In the genomic region with DNA sequence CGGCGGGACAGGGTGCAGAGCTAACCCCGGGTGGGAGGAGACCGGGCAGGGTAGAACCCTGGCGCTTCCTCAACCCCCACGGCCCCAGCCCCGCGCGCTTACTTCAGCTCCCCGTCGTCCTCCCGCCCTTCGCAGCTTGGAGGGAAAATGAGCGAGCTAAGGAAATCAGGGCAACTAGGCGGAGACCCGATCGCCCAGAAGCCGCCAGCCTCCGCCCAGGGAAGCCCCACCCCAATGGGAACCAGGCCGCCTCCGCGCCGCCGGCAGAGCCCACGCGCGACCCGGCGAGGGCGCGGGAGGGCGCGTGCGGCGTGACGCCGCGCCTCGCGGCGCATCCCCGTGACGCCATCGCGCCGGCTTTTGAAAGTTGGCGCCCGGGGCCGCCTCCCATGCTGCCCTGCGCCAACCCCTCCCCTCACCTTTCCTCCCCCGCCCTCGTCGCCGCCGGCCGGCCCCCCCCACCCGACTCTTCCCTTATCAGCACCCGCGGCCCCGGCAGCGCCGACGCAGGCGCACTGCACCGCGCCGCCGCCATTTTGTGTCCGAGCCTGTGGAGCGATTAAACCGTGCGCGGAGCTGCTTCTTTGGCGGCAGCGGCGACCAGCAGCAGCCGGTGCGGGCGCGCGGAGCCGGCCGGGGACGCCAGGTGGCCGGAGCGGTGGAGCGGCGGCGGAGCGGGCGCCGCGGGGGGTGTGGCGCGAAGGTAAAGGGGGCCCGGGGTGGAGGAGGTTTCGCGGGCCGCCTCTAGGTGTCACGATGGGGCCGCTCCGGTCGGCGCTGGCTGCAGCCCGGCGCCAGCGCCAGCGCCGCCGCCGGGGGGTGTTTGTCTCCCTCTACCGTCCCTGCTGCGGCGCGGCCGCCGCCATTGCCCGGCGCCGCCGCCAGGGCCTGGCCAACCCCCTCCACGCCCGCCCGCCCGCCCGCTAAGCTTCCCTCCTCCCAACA, we compare ENCODE assay signal across 8 mouse cellular contexts. TPM values are rescaled to one million over a fixed set of nuclear protein-coding genes. Genes with fewer than 3 reads are reported as not detected.
DNase-seq lines count a peak whose midpoint lies in the region; ATAC-seq and TF ChIP-seq lines count a peak whose summit lies in the region.

TSS of gene Ctcf (plus strand) at position 551 of the 945 bp plus-strand sequence.

- H3K9ac ChIP-seq in hindbrain, embryonic 16.5 days (ENCODE audit: low read depth, low read length), result peak within 1 kb of the TSS; percentile 98

- H3K27ac ChIP-seq in hindbrain, embryonic 16.5 days (ENCODE audit: low read depth, low read length), result peak within 1 kb of the TSS; percentile 100
- H3K27ac ChIP-seq in left cerebral cortex, adult 2 months, result peak within 1 kb of the TSS; percentile 99

- peak within 1 kb of the TSS; percentile 93 for H3K4me3 ChIP-seq in hindbrain, embryonic 16.5 days (ENCODE audit: low read length)
- peak within 1 kb of the TSS; percentile 97 for H3K4me3 ChIP-seq in left cerebral cortex, adult 2 months

- no peaks in the 10 kb centered on the region for H3K36me3 ChIP-seq in hindbrain, embryonic 16.5 days (ENCODE audit: control insufficient read depth, insufficient read depth, low read length)

- ATAC-seq in hindbrain, embryonic 16.5 days, result peak; percentile 93
- peak; percentile 79 for ATAC-seq in megakaryocyte, adult 5-6 weeks (ENCODE audit: poor library complexity, severe bottlenecking)

- DNase-seq in T-cell, adult 2 months (ENCODE audit: low spot score), result peak; percentile 93
- DNase-seq in cerebellum, postnatal 36 days, result peak; percentile 92 to 94
- DNase-seq in gastrocnemius, adult 18-20 months (ENCODE audit: low spot score), result peak; percentile 87
- DNase-seq in left cerebral cortex, adult 2 months (ENCODE audit: extremely low spot score in 1 of 2, low spot score in 2 of 2), result peak; percentile 89 to 91
- DNase-seq in right cerebral cortex, adult 2 months (ENCODE audit: low spot score in 2 of 2), result peak; percentile 87 to 88
- peak; percentile 90 for DNase-seq in urinary bladder, postnatal 14 days (ENCODE audit: low spot score)

- H3K4me1 ChIP-seq in hindbrain, embryonic 16.5 days (ENCODE audit: control insufficient read depth, insufficient read depth, low read depth, low read length), result peaks cover 24% of the 10 kb centered on the region

- intact Hi-C loops in left cerebral cortex, adult 2 months (cut with DNase I), result loop anchor here (1.0 to 5.0 kb wide), 5 partner anchors 12 to 69 kb away; partner anchors contain the start of genes Acd, Atp6v0d1 and Pard6a

- TF ChIP-seq CTCF in left cerebral cortex, adult 2 months (IDR thresholded peaks at IDR 0.05), result peak; percentile 73

- H3K9me3 ChIP-seq in hindbrain, embryonic 16.5 days (ENCODE audit: control insufficient read depth, low read length), result no peaks in the 10 kb centered on the region

- no peaks in the 10 kb centered on the region for H3K27me3 ChIP-seq in hindbrain, embryonic 16.5 days (replicated peaks; ENCODE audit: control insufficient read depth, insufficient read depth, low read length)

- WGBS in hindbrain, embryonic 16.5 days, result under 1% methylated on average over 75 of the region's 126 CpGs

- peak within 1 kb of the TSS; percentile 89 for H3K4me2 ChIP-seq in hindbrain, embryonic 16.5 days (ENCODE audit: low read length)

RNA-seq across cellular contexts. Expression of gene Ctcf, which starts in this region (rescaled TPM):
- total RNA-seq in gastrocnemius, adult 18-20 months (2021), result 10 to 100 TPM; 33.6 to 34.2 TPM
- 92.7 and 93.4 TPM in 2 replicates for polyA plus RNA-seq in hindbrain, embryonic 16.5 days (2015; fragmentation: Nextera tagmentation; extraction: Ambion mirVana)
- 10 to 100 TPM; 67.4 to 70.2 TPM for total RNA-seq in left cerebral cortex, adult 2 months (2021)
- 97.0 and 98.3 TPM in 2 replicates for total RNA-seq in megakaryocyte, adult 5-6 weeks (2015)
- total RNA-seq in megakaryocyte, adult 5-6 weeks (2017), result 101 and 124 TPM in 2 replicates

Comparison
In these comparisons a context has a peak if more than half of its experiments do, and no peak if none do; other contexts are left out.
1. Peak in every context shown above with its lines: DNase-seq, ATAC-seq, H3K4me3 ChIP-seq and H3K27ac ChIP-seq.